Mouse (Mus musculus) effector memory CD4-positive, alpha-beta T cell, adult 7 months (primary cell): ENCODE data around the gene Dlst. TPM values are rescaled to one million over a fixed set of nuclear protein-coding genes. Genes with fewer than 3 reads are reported as not detected.

ENCODE experiments used
- polyA plus RNA-seq: library from polyadenylated mRNA; unstranded; fragments of 100-300 nt; shearing (Covaris generic); gene quantifications from one replicate; pipeline ENCODE4 v1.2.1, GENCODE M21; 2017

Dlst gene
- 91.3 TPM for polyA plus RNA-seq

GRCm38 (mm10) chr12:85110698-85111592 is at the start of gene Dlst, which contains the start of gene Prox2:
Gene Dlst, plus strand, starts transcription at chr12:85110833.
Gene Prox2, minus strand, starts transcription at chr12:85110759.

GRCm38 (mm10) chr12:85151002-85151774 is 40.6 kb downstream of the Dlst start, which contains the start of gene Rps6kl1:
Gene Rps6kl1, minus strand, starts transcription at chr12:85151264.

DNA sequence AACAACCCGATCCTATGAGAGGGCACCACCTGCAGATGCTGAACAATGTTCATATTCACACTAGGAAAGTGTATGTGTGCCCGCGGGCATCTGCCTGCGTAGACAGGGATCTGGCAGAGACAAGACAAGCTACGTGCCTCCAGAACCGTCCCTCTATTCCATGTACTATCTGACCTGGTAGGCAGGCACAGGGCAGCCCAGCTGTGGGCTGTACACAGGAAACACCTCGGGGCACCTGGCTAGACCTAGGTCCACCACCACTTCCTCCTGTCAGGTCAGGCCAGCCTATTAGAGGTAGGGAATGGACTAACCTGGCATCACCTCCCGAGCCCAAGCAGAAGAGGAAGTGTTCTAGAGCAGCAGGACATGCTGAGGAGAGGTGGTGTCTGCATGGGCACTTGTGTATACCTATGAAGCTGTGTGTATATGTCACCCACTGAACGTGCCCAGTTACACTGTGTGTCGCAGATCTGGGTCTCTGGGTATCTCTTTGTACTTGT is 67.2 kb downstream of the Dlst start, which contains the start of gene Pgf:
TSS of gene Pgf (minus strand) at position 51 of the 500 bp plus-strand sequence.

Other genes starting within 250 kb of the Dlst start
- gene Ltbp2, start 234.3 kb upstream of the Dlst start, polyA plus RNA-seq = 0.28 TPM
- 112 TPM for gene Fcf1, start 139.9 kb upstream of the Dlst start, polyA plus RNA-seq
- gene Arel1, start 139.9 kb upstream of the Dlst start, polyA plus RNA-seq = 17.0 TPM
- gene Ylpm1, start 114.5 kb upstream of the Dlst start, polyA plus RNA-seq = 24.0 TPM
- gene Prox2, start 74 bp upstream of the Dlst start, polyA plus RNA-seq = 5.3 TPM
- gene Rps6kl1, start 40.4 kb downstream of the Dlst start, polyA plus RNA-seq = 0.76 TPM
- not detected for gene Pgf, start 67.0 kb downstream of the Dlst start, polyA plus RNA-seq
- gene Eif2b2, start 108.6 kb downstream of the Dlst start, polyA plus RNA-seq = 78.2 TPM
- gene Mlh3, start 159.8 kb downstream of the Dlst start, polyA plus RNA-seq = 3.5 TPM
- 21.4 TPM for gene Acyp1, start 177.6 kb downstream of the Dlst start, polyA plus RNA-seq
- gene Zc2hc1c, start 177.8 kb downstream of the Dlst start, polyA plus RNA-seq = 0.13 TPM
- gene Nek9, start 228.5 kb downstream of the Dlst start, polyA plus RNA-seq = 22.8 TPM